Mouse (Mus musculus) MEL (cell line): ENCODE data around the gene Zc3h13.

Experiments used
- EP300 ChIP-seq, 2 experiments: IDR thresholded peaks; 2 replicates each; pipeline ENCODE4 v1.6.1; 2011; ENCODE audit warnings: improper control_type of control experiment in 2 of 2, low read length in 2 of 2, low read depth in 1 of 2, mild to moderate bottlenecking in 1 of 2
- GATA1 ChIP-seq: IDR thresholded peaks from 2 replicates; pipeline ENCODE4 v1.6.1; 2011; ENCODE audit warnings: low read depth, low read length, improper control_type of control experiment

DNA sequence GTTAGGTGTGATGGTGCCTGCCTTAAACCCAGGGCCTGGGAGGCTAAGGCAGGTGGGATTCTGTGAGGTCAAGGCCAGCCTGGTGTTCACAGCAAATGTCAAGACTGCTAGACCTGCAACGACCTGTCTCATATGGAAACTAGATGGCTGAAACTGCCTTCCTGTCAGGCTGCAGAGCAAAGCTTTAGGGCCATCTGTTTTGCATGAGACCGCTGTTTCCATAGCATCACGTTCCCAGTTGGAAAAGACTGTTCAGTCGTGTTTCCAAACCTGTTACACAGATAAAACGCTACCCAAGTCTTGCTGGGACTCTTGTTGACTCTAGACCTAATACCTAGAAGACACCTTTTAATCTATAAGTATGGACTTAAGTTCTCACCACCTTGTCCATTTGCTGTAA, 61.9 kb downstream of the Zc3h13 start:
- TF ChIP-seq EP300 (IDR thresholded peaks at IDR 0.05; ENCODE audit: low read depth in 1 of 2, low read length in 2 of 2), result no peak
- TF ChIP-seq GATA1, result no peak
